Mouse (Mus musculus) lung, postnatal 0 days (tissue): Measurements from ENCODE around the gene Spp2.

Experiments
- CTCF ChIP-seq: IDR thresholded peaks from 2 replicates; pipeline ENCODE4 v1.5.1; 2016; ENCODE audit warnings: antibody characterized with exemption, mild to moderate bottlenecking
- EP300 ChIP-seq: IDR thresholded peaks from 2 replicates; pipeline ENCODE4 v1.6.1; 2016; ENCODE audit warnings: antibody characterized with exemption, mild to moderate bottlenecking, control low read depth

- TF ChIP-seq CTCF (peak; percentile 76), EP300 (no peak)
Measured at GRCm38 (mm10) chr1:88465722-88466121, 59.0 kb downstream of the Spp2 start.
